Mouse (Mus musculus) embryonic facial prominence, embryonic 13.5 days (tissue): ENCODE results near the gene Chchd1. TPM values are rescaled to one million over a fixed set of nuclear protein-coding genes. Genes with fewer than 3 reads are reported as not detected.

Experiments
- ATAC-seq: fragments of 200-750 bp; cut with Nextera tagmentation; 2 replicates; pipeline ENCODE4 v1.8.0; 2017; ENCODE audit warnings: low read depth; ENCODE audit not compliant: insufficient number of reproducible peaks, insufficient read depth, low FRiP score, low TSS enrichment
- H3K27ac ChIP-seq: fragments of 300-500 bp; sonication (generic); 2 replicates; pipeline ENCODE4 v1.5.1; 2015; ENCODE audit warnings: moderate library complexity, mild to moderate bottlenecking, inconsistent platforms
- H3K27me3 ChIP-seq: fragments of 300-500 bp; sonication (generic); 2 replicates; pipeline ENCODE4 v1.6.1; 2015; ENCODE audit warnings: mild to moderate bottlenecking, inconsistent platforms
- H3K36me3 ChIP-seq: fragments of 300-500 bp; sonication (generic); 2 replicates; pipeline ENCODE4 v1.6.1; 2015; ENCODE audit warnings: mild to moderate bottlenecking, inconsistent platforms
- H3K4me1 ChIP-seq: fragments of 300-500 bp; sonication (generic); 2 replicates; pipeline ENCODE4 v1.6.1; 2015; ENCODE audit warnings: inconsistent platforms
- H3K4me2 ChIP-seq: fragments of 300-500 bp; sonication (generic); 2 replicates; pipeline ENCODE4 v1.6.1; 2015; ENCODE audit warnings: moderate library complexity, mild to moderate bottlenecking, inconsistent platforms
- H3K4me3 ChIP-seq: fragments of 300-500 bp; sonication (generic); 2 replicates; pipeline ENCODE4 v1.5.1; 2015; ENCODE audit warnings: mild to moderate bottlenecking, inconsistent platforms
- H3K9ac ChIP-seq: fragments of 300-500 bp; sonication (generic); 2 replicates; pipeline ENCODE4 v1.6.1; 2015; ENCODE audit warnings: mild to moderate bottlenecking, inconsistent platforms
- H3K9me3 ChIP-seq: fragments of 300-500 bp; sonication (generic); 2 replicates; pipeline ENCODE4 v1.6.1; 2016; ENCODE audit warnings: inconsistent platforms
- WGBS: fragments of 180-500 bp; shearing (Covaris S2); methylation state at CpG from one replicate; pipeline ENCODE4 v1.1.7; 2015; ENCODE audit warnings: mixed read lengths; 5-methylcytosine and 5-hydroxymethylcytosine counted together
- polyA plus RNA-seq: library from polyadenylated mRNA; unstranded; fragments of >200 nt; fragmentation: Nextera tagmentation; extraction: Ambion mirVana; gene quantifications from 2 replicates; pipeline ENCODE4 v1.2.1, GENCODE M21; 2015

Gene Chchd1
- polyA plus RNA-seq, 1 experiment from 2014 or later = 219 TPM

- no peak overlapping the region for H3K4me3 ChIP-seq
- H3K36me3 ChIP-seq = peaks cover 59% of the 10 kb centered on the region
- no peak for ATAC-seq
- no peaks in the 10 kb centered on the region for H3K9me3 ChIP-seq
- H3K4me1 ChIP-seq = peaks cover 22% of the 10 kb centered on the region
- H3K4me2 ChIP-seq = no peak overlapping the region
- no peak overlapping the region for H3K27ac ChIP-seq
- no peak overlapping the region for H3K9ac ChIP-seq
- WGBS = 90% methylated on average over 9 of the region's 9 CpGs
- H3K27me3 ChIP-seq = no peaks in the 10 kb centered on the region
Observed at GRCm38 (mm10) chr14:20730853-20731602, 28.2 kb downstream of the Chchd1 start.

- Histone ChIP-seq H3K9me3 (no peaks in the 10 kb centered on the region), H3K4me2 (peak overlapping the region; percentile 80), H3K27me3 (no peaks in the 10 kb centered on the region), H3K4me3 (peak overlapping the region; percentile 83), H3K4me1 (peaks cover 32% of the 10 kb centered on the region), H3K9ac (peak overlapping the region; percentile 87), H3K36me3 (peaks cover 60% of the 10 kb centered on the region), H3K27ac (peak overlapping the region; percentile 94; the same call in 1 of the 2 replicates)
- ATAC-seq = no peak
- 49% methylated on average over 12 of the region's 12 CpGs for WGBS
Observed at GRCm38 (mm10) chr14:20733041-20733951, 30.5 kb downstream of the Chchd1 start.

- Histone ChIP-seq H3K27me3 (no peaks in the 10 kb centered on the region), H3K4me2 (peak within 1 kb of the TSS; percentile 80), H3K9me3 (no peaks in the 10 kb centered on the region), H3K27ac (peak within 1 kb of the TSS; percentile 94), H3K9ac (peak within 1 kb of the TSS; percentile 87), H3K4me3 (peak within 1 kb of the TSS; percentile 83), H3K4me1 (peaks cover 40% of the 10 kb centered on the region), H3K36me3 (peaks cover 61% of the 10 kb centered on the region)
- peak; percentile 96 for ATAC-seq
- WGBS = under 1% methylated on average over 80 of the region's 81 CpGs
Observed at GRCm38 (mm10) chr14:20733952-20734774, 31.4 kb downstream of the Chchd1 start, which contains the start of gene Ndst2. Ndst2 (minus strand) TSS chr14:20734562.

GRCm38 (mm10) chr14:20735052-20735451 is 32.2 kb downstream of the Chchd1 start:
- Histone ChIP-seq H3K27me3 (no peaks in the 10 kb centered on the region), H3K4me2 (peak overlapping the region; percentile 80), H3K9me3 (no peaks in the 10 kb centered on the region), H3K36me3 (peaks cover 61% of the 10 kb centered on the region), H3K27ac (peak overlapping the region; percentile 94), H3K4me1 (peaks cover 40% of the 10 kb centered on the region), H3K4me3 (no peak overlapping the region), H3K9ac (no peak overlapping the region)
- no peak for ATAC-seq
- 70% methylated on average over 2 of the region's 2 CpGs for WGBS

GRCm38 (mm10) chr14:20735892-20736390 is 33.1 kb downstream of the Chchd1 start:
- Histone ChIP-seq H3K36me3 (peaks cover 61% of the 10 kb centered on the region), H3K4me2 (no peak overlapping the region), H3K4me1 (peaks cover 46% of the 10 kb centered on the region), H3K9ac (no peak overlapping the region), H3K27ac (no peak overlapping the region), H3K27me3 (no peaks in the 10 kb centered on the region), H3K4me3 (no peak overlapping the region), H3K9me3 (no peaks in the 10 kb centered on the region)
- ATAC-seq = no peak
- 85% methylated on average over 13 of the region's 13 CpGs for WGBS

GRCm38 (mm10) chr14:20737306-20737705 is 34.5 kb downstream of the Chchd1 start:
- H3K9me3 ChIP-seq = no peaks in the 10 kb centered on the region
- ATAC-seq = no peak
- H3K4me3 ChIP-seq = no peak overlapping the region
- H3K27ac ChIP-seq = peak overlapping the region; percentile 62; the same call in 1 of the 2 replicates
- WGBS = 32% methylated on average over 14 of the region's 14 CpGs
- H3K36me3 ChIP-seq = peaks cover 67% of the 10 kb centered on the region
- no peak overlapping the region for H3K4me2 ChIP-seq
- H3K9ac ChIP-seq = no peak overlapping the region; the same call in 1 of the 2 replicates
- H3K27me3 ChIP-seq = no peaks in the 10 kb centered on the region
- H3K4me1 ChIP-seq = peaks cover 48% of the 10 kb centered on the region

GRCm38 (mm10) chr14:20738511-20738910 is 35.7 kb downstream of the Chchd1 start:
- Histone ChIP-seq H3K4me2 (no peak overlapping the region), H3K4me3 (no peak overlapping the region), H3K36me3 (peaks cover 75% of the 10 kb centered on the region), H3K27me3 (no peaks in the 10 kb centered on the region), H3K9ac (0 out of 2 replicates have a peak overlapping the region, but pooled peaks have one; percentile 17), H3K27ac (peak overlapping the region; percentile 34), H3K9me3 (no peaks in the 10 kb centered on the region), H3K4me1 (peaks cover 41% of the 10 kb centered on the region)
- ATAC-seq = no peak
- WGBS = 81% methylated on average over 8 of the region's 8 CpGs

GRCm38 (mm10) chr14:20741301-20741700 is 38.5 kb downstream of the Chchd1 start:
- no peak overlapping the region for H3K4me2 ChIP-seq
- H3K4me1 ChIP-seq = peaks cover 32% of the 10 kb centered on the region
- no peak for ATAC-seq
- peaks cover 89% of the 10 kb centered on the region for H3K36me3 ChIP-seq
- no peaks in the 10 kb centered on the region for H3K27me3 ChIP-seq
- no peaks in the 10 kb centered on the region for H3K9me3 ChIP-seq
- no peak overlapping the region for H3K27ac ChIP-seq
- 89% methylated on average over 9 of the region's 9 CpGs for WGBS
- H3K9ac ChIP-seq = 0 out of 2 replicates have a peak overlapping the region, but pooled peaks have one; percentile 21
- H3K4me3 ChIP-seq = no peak overlapping the region

- Histone ChIP-seq H3K9me3 (no peaks in the 10 kb centered on the region), H3K4me2 (no peak overlapping the region), H3K9ac (no peak overlapping the region), H3K4me3 (no peak overlapping the region), H3K27ac (no peak overlapping the region), H3K27me3 (no peaks in the 10 kb centered on the region), H3K36me3 (peaks cover 79% of the 10 kb centered on the region), H3K4me1 (peaks cover 24% of the 10 kb centered on the region)
- no peak for ATAC-seq
- 93% methylated on average over 3 of the region's 3 CpGs for WGBS
Observed at GRCm38 (mm10) chr14:20743614-20744013, 40.8 kb downstream of the Chchd1 start.

- Histone ChIP-seq H3K36me3 (peaks cover 46% of the 10 kb centered on the region), H3K4me1 (peaks cover 12% of the 10 kb centered on the region; the same call in 1 of the 2 replicates)
- ATAC-seq = no peak
Observed at GRCm38 (mm10) chr14:20746935-20747334, 44.1 kb downstream of the Chchd1 start.

GRCm38 (mm10) chr14:20748388-20748787 is 45.6 kb downstream of the Chchd1 start:
- Histone ChIP-seq H3K9me3 (no peaks in the 10 kb centered on the region), H3K4me1 (peaks cover 12% of the 10 kb centered on the region; the same call in 1 of the 2 replicates), H3K4me2 (no peak overlapping the region), H3K4me3 (no peak overlapping the region), H3K9ac (no peak overlapping the region), H3K27me3 (no peaks in the 10 kb centered on the region), H3K27ac (no peak overlapping the region), H3K36me3 (peaks cover 41% of the 10 kb centered on the region)
- 33% methylated on average over 4 of the region's 4 CpGs for WGBS
- ATAC-seq = no peak

More at GRCm38 (mm10) chr14:20746935-20747334, 44.1 kb downstream of the Chchd1 start:
- Histone ChIP-seq H3K4me3 (no peak overlapping the region), H3K27ac (no peak overlapping the region), H3K9me3 (no peaks in the 10 kb centered on the region), H3K27me3 (no peaks in the 10 kb centered on the region), H3K9ac (no peak overlapping the region), H3K4me2 (no peak overlapping the region)
- WGBS = 94% methylated on average over 3 of the region's 3 CpGs
